Mouse (Mus musculus) MEL (cell line): ENCODE data around the gene Cyp4a10. TPM values are rescaled to one million over a fixed set of nuclear protein-coding genes. Genes with fewer than 3 reads are reported as not detected.
"Not testable (repeated sequence)": the region's sequence is repeated elsewhere in the genome, so short reads cannot be mapped to it uniquely, and the experiment has no call there.

Source experiments
- DNase-seq: peaks from one replicate; pipeline ENCODE4 v3.0.0; 2011; ENCODE audit warnings: low read depth, low spot score
- H3K27ac ChIP-seq: 2 replicates; pipeline ENCODE4 v1.5.1; 2012; ENCODE audit warnings: low read depth, mild to moderate bottlenecking, control low read depth, low read length, moderate library complexity; ENCODE audit not compliant: control insufficient read depth
- H3K27me3 ChIP-seq, 2 experiments: fragments of 150-350 bp in 1 of 2; sonication (generic) in 1 of 2; 2 replicates each; pipeline ENCODE4 v1.6.1; 2012; ENCODE audit warnings: low read length in 2 of 2, mild to moderate bottlenecking in 2 of 2, improper control_type of control experiment in 1 of 2, moderate library complexity in 1 of 2; ENCODE audit not compliant: insufficient read depth in 2 of 2, control insufficient read depth in 1 of 2
- H3K36me3 ChIP-seq, 2 experiments: 2 replicates each; pipeline ENCODE4 v1.6.1; 2012 to 2014; ENCODE audit warnings: low read length in 2 of 2, improper control_type of control experiment in 1 of 2, inconsistent platforms in 1 of 2, mild to moderate bottlenecking in 1 of 2; ENCODE audit not compliant: insufficient read depth in 2 of 2, control insufficient read depth in 1 of 2
- H3K4me1 ChIP-seq, 2 experiments: fragments of 150-350 bp in 1 of 2; sonication (generic) in 1 of 2; 2 replicates each; pipeline ENCODE4 v1.6.1; 2012; ENCODE audit warnings: low read length in 2 of 2, improper control_type of control experiment in 1 of 2, mild to moderate bottlenecking in 1 of 2; ENCODE audit not compliant: insufficient read depth in 2 of 2, control insufficient read depth in 1 of 2
- H3K4me3 ChIP-seq, 2 experiments: fragments of 150-350 bp in 1 of 2; sonication (generic) in 1 of 2; 2 replicates each; pipeline ENCODE4 v1.5.1; 2012; ENCODE audit warnings: low read depth in 2 of 2, low read length in 2 of 2, mild to moderate bottlenecking in 2 of 2, moderate library complexity in 2 of 2, control low read depth in 1 of 2, improper control_type of control experiment in 1 of 2; ENCODE audit not compliant: control insufficient read depth in 1 of 2, insufficient read depth in 1 of 2
- H3K79me2 ChIP-seq: 2 replicates; pipeline ENCODE4 v1.6.1; 2012; ENCODE audit warnings: mild to moderate bottlenecking, low read length, moderate library complexity; ENCODE audit not compliant: control insufficient read depth, poor library complexity, insufficient read depth
- H3K9ac ChIP-seq: 2 replicates; pipeline ENCODE4 v1.6.1; 2012; ENCODE audit warnings: low read depth, mild to moderate bottlenecking, control low read depth, low read length, moderate library complexity; ENCODE audit not compliant: control insufficient read depth, poor library complexity, severe bottlenecking
- H3K9me3 ChIP-seq: fragments of 150-350 bp; sonication (generic); replicated peaks from 2 replicates; pipeline ENCODE4 v1.6.1; 2012; ENCODE audit warnings: mild to moderate bottlenecking, low read length, improper control_type of control experiment, moderate library complexity; ENCODE audit not compliant: insufficient read depth
- BHLHE40 ChIP-seq: IDR thresholded peaks from 2 replicates; pipeline ENCODE4 v1.6.1; 2012; ENCODE audit warnings: low read depth, mild to moderate bottlenecking, inconsistent platforms, low read length, improper control_type of control experiment, borderline replicate concordance
- CHD2 ChIP-seq: IDR thresholded peaks from 2 replicates; pipeline ENCODE4 v1.6.1; 2011; ENCODE audit warnings: low read length, improper control_type of control experiment
- GABPA ChIP-seq: IDR thresholded peaks from 2 replicates; pipeline ENCODE4 v1.6.1; 2012; ENCODE audit warnings: low read depth, mild to moderate bottlenecking, inconsistent platforms, low read length, improper control_type of control experiment, moderate library complexity
- GATA1 ChIP-seq: IDR thresholded peaks from 2 replicates; pipeline ENCODE4 v1.6.1; 2011; ENCODE audit warnings: low read depth, low read length, improper control_type of control experiment
- HCFC1 ChIP-seq: IDR thresholded peaks from 2 replicates; pipeline ENCODE4 v1.6.1; 2012; ENCODE audit warnings: low read depth, mild to moderate bottlenecking, inconsistent platforms, low read length, improper control_type of control experiment, moderate library complexity
- MAX ChIP-seq: IDR thresholded peaks from 2 replicates; pipeline ENCODE4 v1.6.1; 2011; ENCODE audit warnings: low read length, improper control_type of control experiment
- MEF2A ChIP-seq: IDR thresholded peaks from 2 replicates; pipeline ENCODE4 v1.6.1; 2014; ENCODE audit warnings: low read depth, mild to moderate bottlenecking, inconsistent platforms, low read length, improper control_type of control experiment; ENCODE audit not compliant: poor library complexity, insufficient replicate concordance, severe bottlenecking; ENCODE audit errors: extremely low read depth
- MXI1 ChIP-seq: IDR thresholded peaks from 2 replicates; pipeline ENCODE4 v1.6.1; 2011; ENCODE audit warnings: mild to moderate bottlenecking, low read depth, low read length, improper control_type of control experiment
- NELFE ChIP-seq: IDR thresholded peaks from 2 replicates; pipeline ENCODE4 v1.6.1; 2011; ENCODE audit warnings: low read depth, low read length, improper control_type of control experiment
- POLR2A ChIP-seq, 2 experiments: IDR thresholded peaks; 2 replicates each; pipeline ENCODE4 v1.6.1; 2011 to 2012; ENCODE audit warnings: low read length in 2 of 2, mild to moderate bottlenecking in 2 of 2, control low read depth in 1 of 2, improper control_type of control experiment in 1 of 2, low read depth in 1 of 2, moderate library complexity in 1 of 2; ENCODE audit not compliant: control insufficient read depth in 1 of 2, insufficient read depth in 1 of 2, poor library complexity in 1 of 2
- RAD21 ChIP-seq: IDR thresholded peaks from 2 replicates; pipeline ENCODE4 v1.6.1; 2011; ENCODE audit warnings: mild to moderate bottlenecking, low read depth, low read length, improper control_type of control experiment
- RCOR1 ChIP-seq: IDR thresholded peaks from 2 replicates; pipeline ENCODE4 v1.6.1; 2012; ENCODE audit warnings: low read depth, mild to moderate bottlenecking, inconsistent platforms, low read length, improper control_type of control experiment
- SIN3A ChIP-seq: IDR thresholded peaks from 2 replicates; pipeline ENCODE4 v1.6.1; 2012; ENCODE audit warnings: low read length, improper control_type of control experiment, inconsistent platforms
- SMC3 ChIP-seq: IDR thresholded peaks from 2 replicates; pipeline ENCODE4 v1.6.1; 2011; ENCODE audit warnings: low read depth, low read length, improper control_type of control experiment
- TCF12 ChIP-seq: IDR thresholded peaks from 2 replicates; pipeline ENCODE4 v1.6.1; 2014; ENCODE audit warnings: low read depth, mild to moderate bottlenecking, inconsistent platforms, low read length, improper control_type of control experiment, moderate library complexity
- ZC3H11A ChIP-seq: IDR thresholded peaks from 2 replicates; pipeline ENCODE4 v1.6.1; 2012; ENCODE audit warnings: low read depth, mild to moderate bottlenecking, inconsistent platforms, low read length, improper control_type of control experiment
- ZNF384 ChIP-seq: IDR thresholded peaks from 2 replicates; pipeline ENCODE4 v1.6.1; 2012; ENCODE audit warnings: low read depth, mild to moderate bottlenecking, inconsistent platforms, low read length, improper control_type of control experiment
- polyA plus RNA-seq, 2 experiments: library from polyadenylated mRNA; stranded (reverse) in 1 of 2; unstranded in 1 of 2; fragments of >175 nt in 1 of 2; fragments of >200 nt in 1 of 2; gene quantifications; 2 replicates each; pipeline versions ENCODE4 v1.2.1 to v1.2.4; 2012; ENCODE audit warnings: low replicate concordance in 2 of 2, low read depth in 1 of 2; ENCODE audit not compliant: insufficient read length in 2 of 2, insufficient read depth in 1 of 2, missing spikeins in 1 of 2
- total RNA-seq: library from RNA; depleted of rRNA; stranded (reverse); fragments of 300-350 nt; gene quantifications from 2 replicates; pipeline ENCODE4 v1.2.3, GENCODE M21; 2012

The Cyp4a10 gene
- total and polyA plus RNA-seq, 3 experiments: not detected

- DNase-seq: no peak
- Histone ChIP-seq H3K36me3 (no peaks in the 10 kb centered on the region), H3K4me1 (no peaks in the 10 kb centered on the region), H3K4me3 (no peak within 1 kb of the TSS), H3K9me3 (no peaks in the 10 kb centered on the region), H3K79me2 (no peaks in the 10 kb centered on the region), H3K27me3 (peaks cover 0 to 2% of the 10 kb centered on the region in 2 experiments; a peak in 2 of 4 replicates), H3K9ac (no peak within 1 kb of the TSS), H3K27ac (no peak within 1 kb of the TSS)
- TF ChIP-seq SMC3: no peak
- no peak for TF ChIP-seq SIN3A
- TF ChIP-seq HCFC1: no peak
- TF ChIP-seq BHLHE40: no peak
- no peak for TF ChIP-seq POLR2A (IDR thresholded peaks at IDR 0.05; ENCODE audit: control insufficient read depth in 1 of 2, insufficient read depth in 1 of 2, low read depth in 1 of 2, low read length in 2 of 2, poor library complexity in 1 of 2)
- TF ChIP-seq MXI1: no peak
- TF ChIP-seq GATA1: no peak
- no peak for TF ChIP-seq CHD2
- TF ChIP-seq NELFE: no peak
- no peak for TF ChIP-seq ZC3H11A
Measured at GRCm38 (mm10) chr4:115563401-115563800, 45.3 kb downstream of the Cyp4a10 start, which contains the start of gene Cyp4a31. Gene Cyp4a31 (plus strand): TSS chr4:115563649.

GRCm38 (mm10) chr4:115564469-115565225 is 46.6 kb downstream of the Cyp4a10 start:
- H3K9ac ChIP-seq, H3K27me3 ChIP-seq, H3K79me2 ChIP-seq, DNase-seq, H3K27ac ChIP-seq, H3K4me1 ChIP-seq, H3K4me3 ChIP-seq, H3K9me3 ChIP-seq, H3K36me3 ChIP-seq: not testable (repeated sequence)

- no peaks in the 10 kb centered on the region for H3K79me2 ChIP-seq
- H3K9me3 ChIP-seq: no peaks in the 10 kb centered on the region
- no peak for DNase-seq
- H3K4me3 ChIP-seq: no peak overlapping the region
- H3K36me3 ChIP-seq: no peaks in the 10 kb centered on the region
- no peak overlapping the region for H3K9ac ChIP-seq
- H3K4me1 ChIP-seq: no peaks in the 10 kb centered on the region
- no peak overlapping the region for H3K27ac ChIP-seq
- TF ChIP-seq RAD21 (no peak), TCF12 (no peak), RCOR1 (no peak), ZNF384 (no peak), MEF2A (no peak), MXI1 (no peak), MAX (no peak), GABPA (no peak)
- TF ChIP-seq, all 39 proteins: peak for 0
- no peaks in the 10 kb centered on the region for H3K27me3 ChIP-seq
Measured at GRCm38 (mm10) chr4:115575255-115575654, 57.2 kb downstream of the Cyp4a10 start.
